Mouse (Mus musculus): ENCODE measurements around the gene Krt31.
A peak's percentile ranks its signal among the peaks of the same experiment; 100 is the strongest.

The Krt31 gene

DNA sequence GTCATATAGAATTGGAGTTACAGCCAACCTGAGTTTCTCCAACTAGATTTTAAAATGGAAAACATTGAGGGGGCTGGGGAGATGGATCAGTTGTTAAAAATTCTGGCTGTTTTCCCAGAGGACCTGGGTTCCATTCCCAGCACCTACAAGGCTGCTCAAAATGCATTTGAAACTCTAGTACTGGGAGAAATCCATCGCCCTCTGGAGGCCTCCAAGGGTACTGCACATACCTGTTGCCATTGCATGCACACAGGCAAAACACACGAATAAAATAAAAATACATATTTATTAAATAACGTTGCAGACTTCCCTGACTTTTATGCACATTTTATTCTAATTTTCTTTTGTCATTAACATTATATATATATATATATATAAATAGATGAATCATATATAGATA is 43.7 kb downstream of the Krt31 start:
- no peak for DNase-seq (ENCODE audit: low spot score in 2 of 2)

DNA sequence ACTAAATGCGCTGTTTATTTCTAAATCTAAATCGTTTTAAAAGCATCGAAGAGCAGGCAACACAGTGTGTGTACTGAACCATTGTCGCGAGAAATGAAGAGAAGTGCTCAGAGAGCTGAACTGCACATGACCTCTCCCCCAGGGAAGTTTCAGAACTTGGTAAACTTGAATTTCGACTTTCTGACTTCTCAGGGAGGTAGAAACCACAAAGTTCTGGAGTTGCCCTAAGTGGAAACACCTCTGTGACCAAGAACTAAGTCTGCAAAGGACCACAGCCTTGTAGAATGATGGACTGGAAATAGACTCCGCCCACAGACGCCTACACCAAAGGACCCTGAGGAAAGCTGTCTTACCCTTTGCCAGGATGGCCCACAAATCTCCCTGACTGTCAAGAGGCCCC is 44.4 kb downstream of the Krt31 start:
- DNase-seq (ENCODE audit: low spot score in 2 of 2): no peak

DNA sequence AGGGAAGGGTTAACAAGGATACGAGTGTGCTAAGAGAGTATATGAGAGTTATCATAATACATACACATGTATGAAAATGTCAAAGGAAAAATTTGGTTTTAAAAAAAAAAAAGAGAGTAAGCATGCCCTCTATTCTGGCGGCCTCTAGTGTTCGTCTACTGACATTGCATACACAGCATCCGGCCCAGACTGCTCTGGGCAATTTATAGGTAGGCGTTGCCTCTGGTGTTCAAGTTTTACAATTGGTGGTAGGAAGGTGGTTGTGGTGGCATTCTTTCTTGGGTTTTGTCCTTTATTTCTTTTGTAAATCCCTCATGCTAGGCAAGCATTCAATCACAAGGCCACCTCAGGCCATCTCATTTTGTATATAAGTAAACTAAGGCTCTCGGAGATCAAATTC is 45.5 kb downstream of the Krt31 start:
- DNase-seq (ENCODE audit: low spot score in 2 of 2): peak in 1 of 2 experiments; percentile 67

DNA sequence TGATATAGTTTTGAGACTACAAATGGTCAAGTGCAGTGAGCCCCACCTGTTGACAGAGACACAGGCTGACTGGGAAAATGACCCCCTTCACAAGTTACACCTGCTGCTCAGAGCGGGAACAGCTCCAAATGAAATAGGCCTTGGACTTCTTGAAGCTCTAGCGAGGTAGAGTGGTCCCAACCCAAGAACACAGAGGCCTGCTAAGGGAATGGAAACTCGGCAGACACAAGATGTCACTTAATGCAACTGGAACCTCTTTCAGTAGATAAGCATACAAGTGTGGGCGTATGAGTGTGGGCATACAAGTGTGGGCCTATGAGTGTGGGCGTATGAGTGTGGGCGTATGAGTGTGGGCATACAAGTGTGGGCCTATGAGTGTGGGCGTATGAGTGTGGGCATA is 51.3 kb downstream of the Krt31 start:
- DNase-seq (ENCODE audit: low spot score in 2 of 2): no peak

Data from urinary bladder, postnatal 4 days (tissue).